Mouse (Mus musculus) kidney, adult 2 months (tissue): ENCODE measurements at regions not wholly inside any gene's neighbourhood (a gene's known extent, or its start where the extent isn't known, plus 50 kb on each side); places are given as distances from the start of the nearest gene placed in this dataset.

Source experiments
- DNase-seq: peaks from one replicate; pipeline ENCODE4 v3.0.0; 2021
- H3K27ac ChIP-seq: fragments of 200-500 bp; 2 replicates; pipeline ENCODE4 v1.5.1; 2012; ENCODE audit warnings: low read depth, low read length, control low read depth, inconsistent platforms; ENCODE audit not compliant: insufficient read depth
- H3K27me3 ChIP-seq: fragments of 200-500 bp; replicated peaks from 2 replicates; pipeline ENCODE4 v1.6.1; 2012; ENCODE audit warnings: mild to moderate bottlenecking, moderate library complexity, low read length, inconsistent platforms; ENCODE audit not compliant: control insufficient read depth, insufficient read depth
- H3K36me3 ChIP-seq: fragments of 200-500 bp; 2 replicates; pipeline ENCODE4 v1.6.1; 2012; ENCODE audit warnings: mild to moderate bottlenecking, moderate library complexity, low read length, inconsistent platforms; ENCODE audit not compliant: control insufficient read depth, insufficient read depth
- H3K4me1 ChIP-seq: fragments of 200-500 bp; 2 replicates; pipeline ENCODE4 v1.6.1; 2011; ENCODE audit warnings: low read length; ENCODE audit not compliant: control insufficient read depth, insufficient read depth
- H3K4me3 ChIP-seq: fragments of 200-500 bp; 2 replicates; pipeline ENCODE4 v1.5.1; 2011; ENCODE audit warnings: mild to moderate bottlenecking, low read depth, low read length, control low read depth; ENCODE audit not compliant: insufficient read depth
- CTCF ChIP-seq: fragments of 200-500 bp; conservative IDR thresholded peaks from 2 replicates; pipeline ENCODE4 v1.5.1; 2011; ENCODE audit warnings: low read depth, mild to moderate bottlenecking, control low read depth, low read length, moderate library complexity, mixed read lengths; ENCODE audit not compliant: insufficient read depth, insufficient read length
- POLR2A ChIP-seq: fragments of 200-500 bp; IDR thresholded peaks from one replicate; pipeline ENCODE4 v1.6.1; 2011; ENCODE audit warnings: low read depth, low read length, control low read depth
- WGBS: fragments of 180-500 bp; shearing (Covaris S2); methylation state at CpG from one replicate; pipeline ENCODE4 v1.1.7; 2018; 5-methylcytosine and 5-hydroxymethylcytosine counted together

- Histone ChIP-seq H3K36me3 (no peaks in the 10 kb centered on the region), H3K27ac (no peak overlapping the region), H3K4me3 (no peak overlapping the region), H3K4me1 (no peaks in the 10 kb centered on the region), H3K27me3 (no peaks in the 10 kb centered on the region)
- no peak for DNase-seq
- 84% methylated on average over 2 of the region's 2 CpGs for WGBS
- TF ChIP-seq CTCF = no peak
- TF ChIP-seq POLR2A = no peak
Observed at GRCm38 (mm10) chr6:25914122-25914521, 105.1 kb upstream of the Pot1a start.

GRCm38 (mm10) chr6:25899944-25900343, 90.9 kb upstream of the Pot1a start:
- TF ChIP-seq CTCF (no peak), POLR2A (no peak)
- H3K36me3 ChIP-seq = no peaks in the 10 kb centered on the region
- no peak overlapping the region for H3K27ac ChIP-seq
- H3K27me3 ChIP-seq = no peaks in the 10 kb centered on the region
- no peak for DNase-seq
- H3K4me3 ChIP-seq = no peak overlapping the region
- H3K4me1 ChIP-seq = no peaks in the 10 kb centered on the region

GRCm38 (mm10) chr6:25894454-25895250, 85.6 kb upstream of the Pot1a start:
- TF ChIP-seq POLR2A (no peak), CTCF (no peak)
- H3K36me3 ChIP-seq = no peaks in the 10 kb centered on the region
- H3K27me3 ChIP-seq = no peaks in the 10 kb centered on the region
- H3K27ac ChIP-seq = no peak overlapping the region
- DNase-seq = peak; percentile 64
- H3K4me3 ChIP-seq = no peak overlapping the region
- no peaks in the 10 kb centered on the region for H3K4me1 ChIP-seq
- 49% methylated on average over 5 of the region's 5 CpGs for WGBS

DNA sequence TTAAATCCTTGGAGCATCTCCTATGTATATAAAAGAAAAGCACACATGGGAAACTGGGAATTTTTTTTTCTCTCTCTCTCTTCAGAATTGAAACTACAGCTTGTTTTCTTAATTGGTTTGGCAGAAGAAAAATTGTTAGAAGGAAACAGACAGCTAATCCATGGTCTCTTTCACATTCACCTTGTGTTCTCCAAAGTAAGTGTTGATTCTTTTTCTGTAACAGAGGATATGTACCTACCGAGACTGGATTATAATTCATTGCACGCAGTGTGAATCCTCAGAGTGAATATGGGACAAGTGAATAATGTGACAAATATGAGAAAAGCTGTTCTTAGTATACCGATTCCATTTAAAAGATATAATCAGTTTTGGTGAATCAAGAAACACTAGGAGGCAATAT, 58.9 kb upstream of the Pot1a start:
- Histone ChIP-seq H3K27ac (no peak overlapping the region), H3K27me3 (no peaks in the 10 kb centered on the region), H3K4me1 (no peaks in the 10 kb centered on the region), H3K36me3 (no peaks in the 10 kb centered on the region), H3K4me3 (no peak overlapping the region)
- TF ChIP-seq CTCF (no peak), POLR2A (no peak)
- 95% methylated on average over 3 of the region's 3 CpGs for whole genome bisulfite sequencing
- no peak for DNase-seq
